Mouse (Mus musculus): ENCODE results near the gene Ankar.

Ankar gene

DNA sequence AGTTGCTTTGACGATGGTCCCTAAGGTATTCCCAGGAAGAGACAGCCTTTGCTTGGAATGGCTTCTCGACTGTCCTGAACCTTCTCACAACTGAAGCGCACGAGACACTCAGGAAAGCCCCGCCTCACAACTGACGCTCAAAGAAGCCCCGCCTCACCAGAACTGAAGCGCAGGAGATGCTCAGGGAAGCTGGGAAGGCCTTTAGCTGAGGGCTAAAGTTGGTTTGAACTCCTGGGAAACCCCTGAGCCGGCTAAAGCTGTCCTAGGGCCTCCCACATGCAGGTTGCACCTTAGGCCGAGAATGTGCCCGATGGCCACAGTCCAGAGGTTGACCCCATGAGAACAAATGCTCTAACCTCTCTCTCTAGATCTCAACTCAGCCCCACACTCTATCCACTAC is at the start of gene Ankar:
Ankar (minus strand) TSS at position 101 of the 400 bp plus-strand sequence.
- no peak for DNase-seq (ENCODE audit: low read depth)

GRCm38 (mm10) chr1:72746382-72746781 is 46.0 kb upstream of the Ankar start:
- DNase-seq (ENCODE audit: low read depth) = no peak

GRCm38 (mm10) chr1:72744816-72745506 is 44.6 kb upstream of the Ankar start:
- no peak for DNase-seq (ENCODE audit: low read depth)

DNA sequence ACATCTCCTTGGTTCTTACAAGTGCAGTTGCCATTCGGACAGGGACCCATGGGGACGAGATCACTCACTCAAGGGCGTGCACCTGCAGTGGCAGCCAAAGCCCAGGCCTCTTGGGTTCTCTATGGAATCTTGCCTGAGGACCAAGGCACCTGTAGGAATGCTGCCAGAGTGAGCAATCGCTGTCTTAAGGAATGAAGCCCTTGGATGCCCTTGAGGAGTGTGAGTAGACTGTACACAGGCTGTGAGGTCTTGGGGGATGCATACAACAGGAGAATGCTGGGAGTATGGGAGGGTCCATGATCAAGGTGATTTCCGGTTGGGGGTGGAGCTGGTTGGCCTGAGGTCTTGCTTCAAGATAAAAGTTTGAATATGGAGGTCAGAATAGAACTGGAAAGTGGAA is 41.0 kb upstream of the Ankar start:
- DNase-seq (ENCODE audit: low read depth) = no peak

DNA sequence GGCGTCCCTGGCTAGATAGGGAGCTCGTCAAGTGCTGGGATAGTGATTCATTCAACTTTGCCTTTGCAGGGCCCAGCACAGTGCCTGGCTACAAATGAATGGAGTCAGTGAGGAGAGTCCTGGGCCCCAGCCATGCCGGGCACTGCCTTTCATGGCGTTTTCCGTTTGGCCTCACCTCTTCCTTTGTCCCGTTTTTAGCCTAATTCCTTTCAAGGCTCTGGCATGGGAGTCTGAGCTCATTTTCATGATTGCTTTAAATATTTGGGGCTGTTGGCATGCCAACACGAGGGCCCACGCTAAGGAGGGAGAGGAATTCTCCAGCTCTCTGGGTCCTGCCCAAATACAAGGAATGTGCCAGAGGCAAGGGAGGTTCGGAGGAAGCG is 39.3 kb upstream of the Ankar start:
- DNase-seq (ENCODE audit: low read depth) = no peak

DNA sequence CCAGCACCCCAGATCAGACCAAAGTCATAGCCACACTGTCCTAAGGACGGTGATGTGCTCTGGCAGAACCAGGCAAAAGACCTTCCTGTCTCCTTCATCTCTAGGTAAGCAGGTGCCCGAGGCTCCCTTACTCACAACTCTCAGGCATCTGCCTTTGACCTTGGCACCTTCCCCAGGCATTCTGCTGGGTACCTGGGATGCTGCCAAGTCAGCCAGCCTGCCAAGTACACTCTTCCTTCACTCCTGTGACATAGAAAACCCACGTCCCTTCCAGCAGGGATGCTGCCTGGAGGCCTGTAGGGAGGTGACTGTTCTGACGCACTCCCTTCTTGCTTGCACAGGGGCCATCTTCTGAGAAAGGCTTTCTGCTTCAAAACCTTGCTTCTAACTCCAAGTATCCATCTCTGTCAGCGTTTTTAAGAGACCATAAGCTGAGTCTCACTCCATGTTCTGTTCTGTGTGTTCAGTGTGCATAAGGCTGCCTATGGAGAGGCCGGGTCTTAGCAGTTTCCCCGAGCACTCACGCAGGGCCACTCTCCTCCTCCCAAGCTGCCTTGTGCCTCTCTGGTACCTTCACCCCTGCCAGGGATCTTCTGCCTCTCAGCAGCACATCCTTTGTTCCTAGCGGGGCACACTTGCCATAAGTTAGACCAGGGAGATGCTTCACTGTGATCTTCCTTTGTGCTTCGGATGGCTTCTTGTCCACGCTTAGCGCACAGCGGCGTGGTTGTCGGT is 38.7 kb upstream of the Ankar start:
- DNase-seq (ENCODE audit: low read depth) = no peak

GRCm38 (mm10) chr1:72736397-72737125 is 36.2 kb upstream of the Ankar start:
- DNase-seq (ENCODE audit: low read depth) = no peak

DNA sequence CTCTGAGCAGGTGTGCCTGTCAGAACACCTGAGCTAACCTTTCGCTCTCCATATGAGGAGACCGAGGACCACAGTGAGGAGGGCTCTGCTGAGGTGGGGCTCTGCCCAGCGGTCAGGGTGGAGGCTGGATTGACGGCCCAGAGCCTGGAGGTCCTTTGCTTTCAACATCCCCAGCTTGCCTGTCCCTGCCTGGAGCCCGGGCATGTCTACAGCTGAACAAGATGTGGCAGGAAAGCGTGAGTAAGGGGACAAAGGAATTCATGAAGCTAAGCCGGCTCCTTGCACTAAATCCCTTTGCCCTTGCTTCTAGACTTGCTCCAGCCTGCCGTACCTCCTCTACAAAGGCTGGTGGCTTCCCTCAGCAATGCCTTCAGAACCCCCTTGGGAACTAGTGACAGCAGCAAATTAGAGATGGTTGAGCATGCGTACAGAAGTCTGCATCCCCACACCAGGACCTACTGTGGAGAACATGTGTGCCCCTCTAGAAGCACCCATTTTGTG is 32.9 kb upstream of the Ankar start:
- no peak for DNase-seq (ENCODE audit: low read depth)

DNA sequence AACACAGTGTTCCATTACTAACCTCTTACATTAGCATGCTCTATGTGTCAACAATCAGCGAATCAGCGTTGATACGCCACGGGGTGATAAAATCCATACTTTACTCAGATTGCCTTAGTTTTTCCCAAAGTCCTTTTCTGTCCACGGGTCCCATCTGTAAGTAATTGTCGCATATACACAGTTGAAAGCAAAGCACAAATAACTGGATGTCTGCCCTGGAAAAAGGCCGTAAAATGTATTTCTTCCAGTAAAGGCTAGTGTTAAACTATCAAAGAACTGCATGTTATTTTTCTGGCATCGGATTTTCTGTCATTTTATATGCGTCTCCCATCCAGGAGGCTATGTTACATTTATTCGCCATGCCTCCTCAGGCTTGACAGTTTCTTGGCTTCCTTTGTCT is 29.7 kb upstream of the Ankar start:
- no peak for DNase-seq (ENCODE audit: low read depth)

GRCm38 (mm10) chr1:72728781-72729180 is 28.4 kb upstream of the Ankar start:
- no peak for DNase-seq (ENCODE audit: low read depth)

DNA sequence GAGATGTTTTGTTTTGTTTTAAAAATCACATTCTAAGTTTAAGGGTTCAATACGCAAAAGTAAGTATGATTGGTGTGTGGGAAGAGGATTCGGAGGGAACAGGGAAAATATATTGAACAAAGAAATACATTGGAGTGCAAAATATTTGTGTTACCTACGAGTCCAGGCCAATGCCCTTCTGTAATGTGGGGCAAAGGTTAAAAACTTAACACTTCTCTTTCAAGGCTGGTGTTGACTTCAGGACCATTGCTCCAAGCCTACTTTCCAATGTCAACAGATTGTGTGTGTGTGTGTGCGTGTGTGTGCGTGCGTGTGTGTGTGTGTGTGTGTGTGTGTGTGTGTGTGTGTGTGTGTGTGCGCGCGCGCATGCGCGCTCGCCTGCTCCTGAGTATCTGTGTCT is 25.6 kb upstream of the Ankar start:
- no peak for DNase-seq (ENCODE audit: low read depth)

DNA sequence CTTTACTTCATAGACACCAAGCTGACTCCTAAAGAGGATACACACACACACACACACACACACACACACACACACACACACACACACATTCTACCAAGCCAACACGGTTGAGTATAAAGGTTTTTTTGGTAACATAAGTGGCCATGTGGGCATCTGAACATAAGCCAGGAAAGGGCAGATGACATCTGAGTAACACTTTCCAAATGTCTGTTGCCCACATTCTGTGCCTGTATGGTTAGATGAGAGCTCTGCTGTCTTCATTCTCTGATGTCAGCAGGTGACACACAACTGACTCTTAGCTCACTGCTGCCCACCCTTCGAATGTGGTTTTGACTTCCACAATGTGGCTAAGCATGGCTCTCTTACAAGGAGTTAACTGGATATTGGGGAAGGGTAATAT is 24.0 kb upstream of the Ankar start:
- DNase-seq (ENCODE audit: low read depth) = no peak

- no peak for DNase-seq (ENCODE audit: low read depth)
These were observed 22.3 kb upstream of the Ankar start for GRCm38 (mm10) chr1:72722646-72723045.

DNA sequence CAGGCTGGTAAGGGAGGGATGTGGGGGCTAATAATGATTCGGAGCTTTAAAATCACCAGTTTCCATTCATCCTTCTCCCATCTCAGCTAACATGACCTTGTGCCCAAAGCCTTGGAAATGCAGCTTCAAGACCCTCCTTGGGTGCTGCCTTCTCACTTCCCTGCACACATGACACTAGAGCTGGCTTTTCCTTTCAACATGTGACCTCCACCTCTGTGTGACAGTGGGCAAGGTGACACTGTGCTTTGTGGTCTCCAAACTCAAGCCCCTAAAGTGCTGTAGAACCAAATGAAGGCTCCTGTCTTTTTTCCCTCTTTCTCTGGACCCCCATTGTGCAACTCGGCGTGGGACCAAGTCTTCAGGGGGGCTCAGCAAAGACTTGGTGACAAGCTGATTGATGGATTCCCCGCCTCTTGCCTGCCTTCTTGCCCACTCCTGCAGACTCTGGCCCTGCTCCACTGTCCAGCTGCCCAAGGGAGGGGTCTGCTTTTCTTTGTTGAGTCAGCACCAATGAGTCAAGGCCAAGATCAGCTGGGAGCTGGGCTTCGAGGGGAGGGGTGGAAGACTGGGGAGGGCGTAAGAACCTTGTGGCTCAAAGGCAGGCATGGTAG is 19.8 kb upstream of the Ankar start:
- no peak for DNase-seq (ENCODE audit: low read depth)

DNA sequence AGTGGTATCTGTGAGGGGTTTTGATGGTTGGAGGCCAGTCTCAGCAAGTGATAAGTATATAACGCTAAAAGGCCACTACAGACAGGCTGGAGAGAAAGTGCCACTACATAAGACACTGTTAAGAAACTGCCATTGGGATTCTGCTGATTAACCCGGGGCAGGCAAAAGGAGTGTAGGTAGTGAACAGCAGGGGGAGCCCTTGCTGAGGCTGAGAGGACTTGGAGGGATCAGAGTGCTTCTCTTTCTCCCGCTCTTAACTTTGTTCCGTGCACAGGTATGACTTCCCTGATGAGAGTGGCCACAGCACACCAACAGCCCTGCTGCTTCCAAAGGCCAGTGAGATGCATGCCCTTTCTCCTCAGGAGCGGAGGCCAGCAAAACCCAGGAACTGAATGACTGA is 18.5 kb upstream of the Ankar start:
- DNase-seq (ENCODE audit: low read depth) = peak; percentile 68

DNA sequence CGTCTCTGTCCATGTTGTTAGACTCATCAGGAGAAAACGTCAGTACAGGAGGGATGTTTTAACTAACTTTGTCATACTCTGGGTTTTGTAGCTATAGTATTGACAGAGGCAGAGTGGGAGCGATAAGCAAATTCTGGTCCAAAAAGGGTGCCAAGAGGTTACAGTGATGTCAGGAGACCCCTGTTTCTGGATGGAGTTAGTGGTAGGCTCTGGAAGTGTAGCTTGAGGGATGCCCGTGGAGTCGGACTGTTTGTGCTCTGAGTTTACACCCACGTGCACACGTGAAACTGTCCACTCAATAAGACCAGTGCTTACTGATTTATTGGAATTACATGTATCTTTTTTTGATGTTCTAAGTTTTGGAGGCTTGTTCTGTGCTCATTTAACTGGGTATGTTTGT is 17.2 kb upstream of the Ankar start:
- peak; percentile 17 for DNase-seq (ENCODE audit: low read depth)

DNA sequence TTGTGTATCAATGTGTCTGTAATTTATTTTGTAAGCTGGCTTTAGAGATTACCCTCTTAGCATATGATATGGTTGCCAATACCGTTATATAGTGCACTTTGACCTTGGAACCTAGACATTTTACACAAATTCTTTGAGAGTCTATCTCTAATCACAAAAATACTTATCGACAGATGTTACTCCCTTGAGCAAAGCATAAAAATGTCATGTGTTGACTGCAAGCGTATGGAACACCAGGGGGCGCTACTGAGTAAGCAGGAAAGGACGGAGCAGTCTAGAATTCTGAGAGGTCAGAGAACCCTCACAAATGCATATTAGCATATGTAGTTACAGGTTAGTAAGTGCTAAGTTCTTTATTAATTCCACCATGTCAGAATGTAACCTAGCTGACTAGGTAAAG is 16.5 kb upstream of the Ankar start:
- peak; percentile 81 for DNase-seq (ENCODE audit: low read depth)

DNA sequence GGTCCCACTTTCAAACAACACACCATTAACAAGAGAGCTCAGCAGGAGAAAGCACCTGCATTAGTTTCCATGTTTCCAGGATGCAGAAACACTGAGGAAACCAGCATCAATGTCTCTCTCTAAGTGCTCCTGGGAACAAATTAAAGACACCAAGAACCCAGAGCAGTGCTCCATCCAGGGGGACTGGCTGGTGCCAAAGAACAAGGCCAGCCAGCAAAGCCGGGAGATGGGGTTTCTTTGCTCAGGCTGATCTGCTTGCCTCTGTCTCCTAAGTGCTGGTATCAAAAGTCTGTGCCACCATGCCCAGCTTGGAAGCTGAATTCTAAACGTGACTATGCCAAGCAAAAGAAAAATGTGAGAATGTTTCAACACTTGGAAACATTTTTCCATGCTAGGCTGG is 16.0 kb upstream of the Ankar start:
- no peak for DNase-seq (ENCODE audit: low read depth)

DNA sequence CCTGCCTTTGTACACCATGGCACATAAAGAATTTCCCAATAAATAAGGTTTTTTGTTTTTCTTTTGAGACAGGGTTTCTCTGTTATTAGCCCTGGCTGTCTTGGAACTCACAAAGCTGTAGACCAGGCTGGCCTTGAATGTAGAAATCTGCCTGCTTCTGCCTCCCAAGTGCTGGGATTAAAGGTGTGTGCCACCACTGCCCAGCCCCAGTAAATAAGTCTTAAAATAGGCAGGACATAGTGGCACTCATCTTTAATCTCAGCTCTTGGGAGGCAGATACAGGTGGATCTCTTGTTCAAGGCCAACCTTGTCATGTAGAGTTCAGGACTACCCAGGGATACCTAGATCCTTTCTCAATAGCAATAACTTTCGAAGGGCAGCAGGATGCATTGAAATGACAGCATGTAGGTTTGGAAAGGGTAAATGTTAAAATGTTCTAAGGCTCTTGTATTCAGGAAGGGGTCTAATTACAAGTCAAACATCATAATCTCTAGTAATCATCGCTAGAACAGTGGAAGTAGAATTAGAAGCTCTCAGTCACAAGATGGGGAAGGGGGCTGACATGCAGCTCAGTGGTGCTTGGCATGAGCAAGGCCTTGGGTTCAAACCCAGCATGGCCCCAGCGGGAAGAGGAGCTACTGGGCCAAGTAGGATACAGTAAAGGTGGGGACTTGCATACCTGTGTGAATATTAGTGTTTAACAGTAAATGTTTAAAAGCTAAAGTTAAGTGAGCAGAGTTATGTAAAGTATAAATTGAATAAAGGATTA is 15.4 kb upstream of the Ankar start:
- DNase-seq (ENCODE audit: low read depth) = no peak

- DNase-seq (ENCODE audit: low read depth) = no peak
These were observed 14.7 kb upstream of the Ankar start for GRCm38 (mm10) chr1:72715065-72715464.

DNA sequence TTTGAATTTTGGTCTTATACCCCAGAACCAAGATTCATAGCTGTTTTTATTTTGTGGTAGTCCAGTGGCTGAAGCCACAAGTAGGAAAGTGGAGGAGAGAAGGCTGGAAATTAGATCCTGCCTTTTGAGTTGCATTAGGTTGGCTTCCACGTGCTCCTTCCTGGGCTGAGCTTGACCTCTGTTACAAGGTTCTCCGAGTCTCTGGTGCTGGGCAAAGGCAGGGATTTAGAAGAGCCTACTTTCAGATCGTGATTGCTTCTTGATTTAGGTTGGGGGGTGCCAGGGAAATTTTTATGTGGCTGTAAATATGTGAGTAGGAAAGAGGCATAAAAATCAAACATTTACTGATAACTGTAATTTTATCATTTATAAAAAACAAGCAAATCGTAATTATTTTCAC is 14.2 kb upstream of the Ankar start:
- DNase-seq (ENCODE audit: low read depth) = no peak

GRCm38 (mm10) chr1:72711684-72712083 is 11.3 kb upstream of the Ankar start:
- DNase-seq (ENCODE audit: low read depth) = no peak
